Mouse (Mus musculus) neural tube, embryonic 12.5 days (tissue): ENCODE measurements at regions not wholly inside any gene's neighbourhood (a gene's known extent, or its start where the extent isn't known, plus 50 kb on each side); places are given as distances from the start of the nearest gene placed in this dataset.
A peak's percentile ranks its signal among the peaks of the same experiment; 100 is the strongest.

Experiments
- ATAC-seq: fragments of 200-750 bp; cut with Nextera tagmentation; 2 replicates; pipeline ENCODE4 v1.8.0; 2017; ENCODE audit warnings: low read depth, mild to moderate bottlenecking, moderate TSS enrichment, moderate library complexity; ENCODE audit not compliant: low FRiP score
- H3K27ac ChIP-seq: fragments of 300-500 bp; sonication (generic); 2 replicates; pipeline ENCODE4 v1.5.1; 2016
- H3K27me3 ChIP-seq: fragments of 300-500 bp; sonication (generic); replicated peaks from 2 replicates; pipeline ENCODE4 v1.6.1; 2016; ENCODE audit warnings: mild to moderate bottlenecking
- H3K36me3 ChIP-seq: fragments of 300-500 bp; sonication (generic); 2 replicates; pipeline ENCODE4 v1.6.1; 2016; ENCODE audit warnings: mild to moderate bottlenecking
- H3K4me1 ChIP-seq: fragments of 300-500 bp; sonication (generic); 2 replicates; pipeline ENCODE4 v1.6.1; 2016
- H3K4me2 ChIP-seq: fragments of 300-500 bp; sonication (generic); replicated peaks from 2 replicates; pipeline ENCODE4 v1.6.1; 2016; ENCODE audit warnings: mild to moderate bottlenecking
- H3K4me3 ChIP-seq: fragments of 300-500 bp; sonication (generic); 2 replicates; pipeline ENCODE4 v1.5.1; 2016
- H3K9ac ChIP-seq: fragments of 300-500 bp; sonication (generic); 2 replicates; pipeline ENCODE4 v1.6.1; 2016; ENCODE audit warnings: mild to moderate bottlenecking
- H3K9me3 ChIP-seq: fragments of 300-500 bp; sonication (generic); 2 replicates; pipeline ENCODE4 v1.6.1; 2016; ENCODE audit warnings: mild to moderate bottlenecking
- WGBS: fragments of 180-500 bp; shearing (Covaris S2); methylation state at CpG from one replicate; pipeline ENCODE4 v1.1.7; 2016; 5-methylcytosine and 5-hydroxymethylcytosine counted together

DNA sequence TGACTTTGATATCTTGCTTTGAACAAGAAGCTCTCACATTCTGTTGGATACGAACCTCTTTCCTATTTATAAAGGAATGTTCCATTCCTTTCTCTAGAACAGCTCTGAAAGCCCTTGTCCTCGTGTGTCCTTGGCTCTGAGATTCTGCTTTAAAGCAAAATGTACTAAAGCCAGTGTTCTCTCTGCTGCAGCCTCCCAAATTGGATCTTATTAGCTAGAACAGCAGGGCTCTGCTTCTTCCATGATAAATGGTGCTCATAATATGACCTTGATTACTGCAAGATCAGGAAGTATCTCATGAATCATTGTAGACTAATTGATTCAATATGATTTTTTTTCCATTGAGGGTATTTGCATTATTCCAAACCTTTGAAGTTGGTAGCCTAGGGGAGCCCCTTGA lies 220.5 kb upstream of the Gm15217 start:
- H3K27me3 ChIP-seq = no peaks in the 10 kb centered on the region
- 69% methylated on average over 2 of the region's 2 CpGs for whole genome bisulfite sequencing
- H3K9me3 ChIP-seq = no peaks in the 10 kb centered on the region
- no peak overlapping the region for H3K4me3 ChIP-seq
- H3K9ac ChIP-seq = no peak overlapping the region
- H3K4me1 ChIP-seq = no peaks in the 10 kb centered on the region
- no peak overlapping the region for H3K4me2 ChIP-seq
- no peaks in the 10 kb centered on the region for H3K36me3 ChIP-seq
- no peak overlapping the region for H3K27ac ChIP-seq
- no peak for ATAC-seq

DNA sequence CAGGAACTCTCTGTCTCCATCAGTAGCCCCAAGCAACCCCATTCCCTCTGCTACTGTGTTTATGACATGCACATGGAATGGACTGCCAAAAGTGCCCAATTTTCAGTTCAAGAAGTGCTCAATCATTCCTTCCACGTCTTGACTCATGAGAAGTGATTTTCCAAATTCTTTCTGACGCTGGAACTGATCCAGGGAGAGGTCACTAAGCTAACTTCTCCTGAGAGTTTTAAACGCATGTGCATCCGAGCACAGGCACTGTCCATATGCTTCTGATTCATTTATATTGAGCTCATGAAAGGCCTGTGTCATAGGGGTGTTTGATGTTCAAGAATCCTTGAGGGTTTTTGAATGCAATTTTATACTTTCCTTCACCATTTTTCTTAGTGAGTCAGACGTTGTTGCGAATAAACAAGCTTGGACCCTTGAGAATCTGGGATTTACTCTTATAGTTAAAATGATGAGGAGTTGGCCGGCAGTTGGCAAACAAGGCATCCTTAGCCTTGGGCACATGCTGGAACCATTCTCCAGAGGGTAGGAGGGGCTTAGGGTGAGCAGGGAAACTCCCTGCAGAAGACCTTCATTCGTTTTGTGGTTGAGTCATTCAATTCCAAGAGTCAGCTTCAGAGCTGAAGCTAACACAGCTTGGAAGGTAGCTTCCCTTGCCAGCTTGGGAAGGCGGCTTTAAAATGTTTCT lies 206.9 kb upstream of the Gm15217 start:
- Histone ChIP-seq H3K4me2 (no peak overlapping the region), H3K4me3 (no peak overlapping the region), H3K9ac (no peak overlapping the region), H3K9me3 (no peaks in the 10 kb centered on the region), H3K27me3 (no peaks in the 10 kb centered on the region), H3K4me1 (0 out of 2 replicates have a peak, but pooled peaks cover 8% of the 10 kb centered on the region), H3K36me3 (no peaks in the 10 kb centered on the region), H3K27ac (no peak overlapping the region)
- 52% methylated on average over 9 of the region's 9 CpGs for WGBS
- ATAC-seq = no peak

DNA sequence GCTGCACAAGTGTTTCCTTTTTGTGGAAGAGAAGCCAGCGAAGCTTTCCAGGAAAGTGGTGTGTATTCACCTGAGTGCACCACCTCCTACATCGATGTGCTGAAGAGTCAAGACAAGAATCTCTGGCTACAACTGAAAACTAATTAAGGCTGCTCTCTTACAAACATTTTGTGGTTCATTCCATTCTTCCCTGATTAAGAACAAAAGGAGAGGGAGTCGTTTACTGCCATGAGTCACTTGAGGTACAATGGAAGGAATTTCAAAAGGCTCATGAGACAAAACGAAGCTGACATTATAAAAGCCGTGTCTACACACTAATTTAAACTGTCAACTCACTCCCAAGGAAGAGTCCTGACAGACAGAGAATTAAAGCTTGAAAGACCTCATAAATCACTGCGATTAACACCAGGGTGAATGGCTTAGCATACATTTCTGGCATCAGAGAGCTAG lies 206.3 kb upstream of the Gm15217 start:
- Histone ChIP-seq H3K4me3 (no peak overlapping the region), H3K27ac (no peak overlapping the region), H3K27me3 (no peaks in the 10 kb centered on the region), H3K9ac (no peak overlapping the region), H3K36me3 (no peaks in the 10 kb centered on the region), H3K4me1 (0 out of 2 replicates have a peak, but pooled peaks cover 8% of the 10 kb centered on the region), H3K9me3 (no peaks in the 10 kb centered on the region), H3K4me2 (no peak overlapping the region)
- WGBS = 11% methylated on average over 6 of the region's 6 CpGs
- peak; percentile 61; the same call in 1 of the 2 replicates for ATAC-seq

DNA sequence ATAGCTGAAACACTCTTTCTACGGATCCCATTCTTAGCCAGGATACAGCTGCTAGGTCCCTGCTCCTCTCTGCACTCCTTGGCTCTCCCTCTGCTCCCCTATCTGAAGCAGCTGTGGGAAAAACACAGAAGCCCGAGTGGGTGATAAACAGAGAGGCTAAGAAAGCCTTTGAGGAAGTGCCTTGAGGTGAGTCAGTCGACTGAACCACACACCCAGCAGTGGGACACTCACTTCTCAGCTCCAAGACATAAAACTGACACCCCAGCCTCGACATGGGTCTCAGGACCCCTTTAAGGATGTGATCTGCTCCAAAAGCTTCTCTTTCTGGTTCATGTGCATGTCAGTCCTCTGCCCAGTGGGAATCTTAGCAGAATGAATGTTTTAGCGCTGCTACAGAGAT lies 204.8 kb upstream of the Gm15217 start:
- no peaks in the 10 kb centered on the region for H3K9me3 ChIP-seq

DNA sequence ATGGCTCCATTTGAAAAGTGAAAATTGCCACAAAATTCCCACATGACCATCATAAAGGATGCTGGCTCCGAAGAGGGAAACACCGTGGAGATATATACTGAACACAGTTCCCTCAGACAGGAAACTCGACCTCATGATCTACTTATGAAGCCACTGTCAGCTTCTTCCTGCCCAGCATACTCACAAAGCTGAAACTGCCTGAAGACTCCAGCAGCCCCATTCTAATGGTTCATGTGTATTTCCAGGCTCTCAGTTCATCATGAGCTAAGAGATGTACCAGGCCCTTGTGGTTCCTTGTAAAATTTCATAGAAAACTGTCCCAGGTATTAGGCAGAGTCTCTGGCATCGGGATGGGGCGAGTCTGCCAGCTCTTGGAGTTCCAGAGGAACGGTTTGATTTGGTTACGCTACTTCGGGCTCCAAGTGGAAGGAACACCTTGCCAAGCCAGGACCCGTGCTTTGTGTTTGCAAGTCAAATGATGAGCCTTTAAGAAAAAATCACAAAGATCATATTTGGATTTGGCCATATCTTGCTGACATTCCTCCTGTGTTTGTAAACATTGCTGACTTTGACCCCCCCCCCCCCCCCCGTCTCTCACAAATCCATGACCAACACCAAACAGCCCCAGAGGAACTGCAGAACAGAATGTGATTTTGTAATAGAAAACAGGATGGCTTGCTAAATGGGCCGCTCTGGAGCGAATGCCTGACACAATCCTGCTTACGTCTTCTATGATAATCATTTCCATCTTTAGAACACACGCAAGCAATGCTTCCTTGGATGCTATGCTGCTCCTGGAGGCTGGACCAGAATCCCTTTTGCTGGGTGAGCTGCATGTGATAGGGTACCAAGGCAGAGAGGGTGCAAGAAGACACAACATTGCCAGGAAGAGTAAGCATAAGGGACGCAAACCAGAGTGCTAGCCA lies 203.7 kb upstream of the Gm15217 start:
- Histone ChIP-seq H3K4me2 (no peak overlapping the region), H3K27me3 (no peaks in the 10 kb centered on the region), H3K36me3 (no peaks in the 10 kb centered on the region), H3K9ac (no peak overlapping the region), H3K4me1 (0 out of 2 replicates have a peak, but pooled peaks cover 8% of the 10 kb centered on the region), H3K9me3 (no peaks in the 10 kb centered on the region), H3K27ac (no peak overlapping the region), H3K4me3 (no peak overlapping the region)
- 90% methylated on average over 15 of the region's 15 CpGs for whole genome bisulfite sequencing
- ATAC-seq = no peak

More for the DNA sequence above, 204.8 kb upstream of the Gm15217 start:
- WGBS = 50% methylated on average over 5 of the region's 5 CpGs
- H3K27ac ChIP-seq = no peak overlapping the region
- no peaks in the 10 kb centered on the region for H3K27me3 ChIP-seq
- ATAC-seq = no peak
- H3K36me3 ChIP-seq = no peaks in the 10 kb centered on the region
- no peak overlapping the region for H3K4me3 ChIP-seq
- H3K9ac ChIP-seq = no peak overlapping the region
- H3K4me2 ChIP-seq = no peak overlapping the region
- H3K4me1 ChIP-seq = 0 out of 2 replicates have a peak, but pooled peaks cover 8% of the 10 kb centered on the region

DNA sequence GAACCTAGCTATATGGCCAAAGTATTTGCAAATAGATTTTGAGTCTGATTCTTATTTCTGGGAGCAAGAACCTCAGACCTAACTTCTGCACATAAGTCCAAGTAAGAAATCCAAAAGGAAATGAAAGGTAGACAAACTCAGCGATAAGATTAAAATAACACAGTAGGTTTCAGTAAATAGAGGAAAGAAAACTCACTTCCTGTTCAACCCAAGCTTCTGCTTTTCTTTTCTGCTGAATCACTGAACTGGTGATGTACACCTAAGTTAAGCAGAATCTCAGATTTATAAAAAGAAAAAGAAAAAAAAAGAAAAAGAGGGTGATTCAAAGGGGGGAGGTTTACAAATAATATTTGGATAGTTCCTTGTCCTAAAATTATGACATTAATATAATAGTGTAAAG lies 200.2 kb upstream of the Gm15217 start:
- Histone ChIP-seq H3K4me3 (no peak overlapping the region), H3K27ac (no peak overlapping the region), H3K9ac (no peak overlapping the region), H3K36me3 (no peaks in the 10 kb centered on the region), H3K4me1 (no peaks in the 10 kb centered on the region), H3K27me3 (no peaks in the 10 kb centered on the region), H3K9me3 (no peaks in the 10 kb centered on the region), H3K4me2 (no peak overlapping the region)
- no peak for ATAC-seq
- 92% methylated on average over 1 of the region's 1 CpGs for WGBS

DNA sequence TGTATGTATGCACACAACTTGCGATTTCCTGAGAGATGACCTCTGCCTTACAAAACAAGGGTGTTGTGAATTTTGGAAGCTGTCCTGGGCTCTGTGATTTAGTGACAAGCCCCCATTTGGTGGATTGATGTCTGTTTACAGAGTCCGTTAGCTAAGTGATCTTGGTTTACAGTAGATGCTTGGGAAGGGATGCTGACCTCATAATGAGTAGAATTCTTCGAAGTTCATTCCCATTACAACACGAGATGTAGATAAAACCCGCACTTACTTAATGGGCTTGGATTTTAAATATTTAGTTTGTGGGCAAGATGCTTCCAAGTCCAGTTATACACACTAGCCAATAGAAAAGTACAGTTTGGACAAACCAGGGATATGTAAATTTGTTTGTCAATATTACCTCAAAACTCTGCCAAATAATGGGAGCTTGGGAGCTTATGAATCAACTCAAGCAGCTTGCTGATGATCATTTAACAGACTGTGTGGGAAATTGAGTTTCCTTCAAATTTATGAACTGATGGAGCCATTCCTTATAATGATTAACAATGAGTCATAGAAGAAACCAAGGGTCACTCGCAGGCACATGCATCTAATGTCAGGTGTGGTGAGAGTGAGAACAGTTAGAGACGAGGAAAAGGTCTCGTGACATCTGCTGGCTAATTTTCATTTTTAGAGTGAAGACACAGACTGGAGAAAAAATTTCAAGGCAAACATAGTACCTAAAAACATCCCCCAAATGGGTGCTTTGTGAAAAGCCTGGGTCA lies 187.4 kb upstream of the Gm15217 start:
- Histone ChIP-seq H3K4me3 (no peak overlapping the region), H3K9me3 (no peaks in the 10 kb centered on the region), H3K27me3 (no peaks in the 10 kb centered on the region), H3K4me2 (no peak overlapping the region), H3K4me1 (no peaks in the 10 kb centered on the region), H3K36me3 (no peaks in the 10 kb centered on the region), H3K9ac (no peak overlapping the region), H3K27ac (no peak overlapping the region)
- 88% methylated on average over 8 of the region's 8 CpGs for WGBS
- ATAC-seq = no peak

DNA sequence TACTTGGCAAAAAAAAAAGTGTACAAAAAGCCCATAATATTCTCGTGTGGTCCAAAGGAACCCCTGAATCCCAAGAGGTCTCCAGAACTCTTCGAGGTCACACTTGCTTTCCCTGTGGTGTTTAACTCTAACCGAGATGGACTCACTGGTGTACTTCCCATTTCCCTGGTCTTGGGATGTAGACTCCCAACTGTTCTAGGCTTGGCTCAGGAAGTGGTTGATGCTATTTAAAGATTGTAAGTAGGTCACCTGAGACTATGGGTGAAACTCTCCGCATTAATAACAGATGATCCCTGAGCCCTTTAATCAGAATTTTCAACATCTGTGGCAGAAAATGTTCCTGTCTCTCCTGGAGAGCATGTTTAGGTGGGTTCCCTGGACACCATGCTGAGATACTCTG lies 185.6 kb upstream of the Gm15217 start:
- Histone ChIP-seq H3K9ac (no peak overlapping the region), H3K36me3 (no peaks in the 10 kb centered on the region), H3K27me3 (no peaks in the 10 kb centered on the region), H3K27ac (no peak overlapping the region), H3K9me3 (no peaks in the 10 kb centered on the region), H3K4me3 (no peak overlapping the region), H3K4me2 (no peak overlapping the region), H3K4me1 (no peaks in the 10 kb centered on the region)
- 90% methylated on average over 4 of the region's 4 CpGs for WGBS
- ATAC-seq = no peak

DNA sequence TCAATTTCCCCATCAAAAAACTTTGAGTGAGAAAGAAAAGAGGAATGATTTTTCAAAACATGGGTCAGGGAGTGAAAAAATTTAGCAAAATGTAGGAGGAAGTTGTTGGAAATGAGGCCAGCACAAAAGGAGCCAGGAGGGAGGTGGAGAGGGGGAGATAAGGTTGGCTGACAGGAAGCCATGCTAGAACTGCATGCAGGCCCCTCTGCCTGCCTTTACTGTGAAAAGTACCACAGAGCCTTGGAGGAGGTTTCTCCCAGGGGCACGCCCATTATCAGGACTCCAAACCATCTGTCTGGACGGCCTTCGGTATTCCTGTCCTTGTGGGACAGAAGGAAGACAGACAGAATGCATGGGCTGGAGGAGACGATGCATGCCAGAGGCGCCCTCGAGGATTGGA lies 183.3 kb upstream of the Gm15217 start:
- Histone ChIP-seq H3K9ac (no peak overlapping the region), H3K4me3 (no peak overlapping the region), H3K4me1 (no peaks in the 10 kb centered on the region), H3K27me3 (no peaks in the 10 kb centered on the region), H3K27ac (no peak overlapping the region), H3K36me3 (no peaks in the 10 kb centered on the region), H3K4me2 (no peak overlapping the region), H3K9me3 (no peaks in the 10 kb centered on the region)
- no peak for ATAC-seq
- 68% methylated on average over 6 of the region's 6 CpGs for WGBS

DNA sequence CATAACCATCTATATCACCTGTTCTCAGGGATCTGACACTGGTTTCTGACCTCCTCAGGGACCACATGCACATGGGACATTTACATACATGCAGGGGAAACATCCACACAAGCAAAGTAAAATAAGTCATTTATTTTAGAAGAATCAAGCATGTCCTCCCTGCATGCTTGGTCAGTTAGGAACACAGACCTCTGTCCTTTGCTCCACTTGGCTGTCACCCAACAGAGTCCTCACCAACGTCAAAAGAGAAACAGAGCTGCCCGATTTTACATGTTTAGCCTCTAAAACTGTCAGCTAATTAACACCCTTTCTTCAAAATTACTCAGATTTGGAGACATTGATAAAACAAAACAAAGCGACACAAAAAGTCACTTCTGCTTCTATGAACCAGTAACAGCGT lies 176.4 kb upstream of the Gm15217 start:
- no peak overlapping the region for H3K4me3 ChIP-seq
- no peak overlapping the region for H3K9ac ChIP-seq
- H3K9me3 ChIP-seq = peaks cover 5% of the 10 kb centered on the region; the same call in 1 of the 2 replicates
- H3K27ac ChIP-seq = no peak overlapping the region
- WGBS = 89% methylated on average over 4 of the region's 4 CpGs
- no peak overlapping the region for H3K4me2 ChIP-seq
- no peak for ATAC-seq
- no peaks in the 10 kb centered on the region for H3K27me3 ChIP-seq
- H3K4me1 ChIP-seq = no peaks in the 10 kb centered on the region
- H3K36me3 ChIP-seq = no peaks in the 10 kb centered on the region

DNA sequence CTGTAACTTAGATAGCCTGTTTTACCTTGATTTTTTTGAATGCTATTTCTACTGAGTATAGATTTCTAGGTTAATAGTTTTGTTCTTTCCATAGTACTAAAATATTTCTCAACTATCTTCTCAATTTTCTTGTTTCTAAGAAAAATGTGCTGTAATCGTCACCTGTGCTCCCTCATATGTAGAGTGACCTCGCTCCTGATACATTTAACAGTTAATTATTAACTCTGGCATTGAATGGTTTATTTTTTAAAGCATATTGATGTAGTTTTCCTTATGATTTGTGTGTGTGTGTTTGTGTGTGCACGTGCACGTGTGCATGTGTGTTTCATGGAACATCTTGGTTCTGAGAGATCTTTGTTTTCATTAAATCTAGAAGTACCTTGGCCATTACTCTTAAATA lies 158.7 kb upstream of the Gm15217 start:
- no peak overlapping the region for H3K9ac ChIP-seq
- H3K4me2 ChIP-seq = no peak overlapping the region
- no peak for ATAC-seq
- WGBS = 88% methylated on average over 4 of the region's 4 CpGs
- no peak overlapping the region for H3K4me3 ChIP-seq
- H3K9me3 ChIP-seq = no peaks in the 10 kb centered on the region
- no peaks in the 10 kb centered on the region for H3K27me3 ChIP-seq
- no peaks in the 10 kb centered on the region for H3K4me1 ChIP-seq
- no peak overlapping the region for H3K27ac ChIP-seq
- no peaks in the 10 kb centered on the region for H3K36me3 ChIP-seq
